Mouse (Mus musculus): ENCODE results near the gene Echs1.

The Echs1 gene

DNA sequence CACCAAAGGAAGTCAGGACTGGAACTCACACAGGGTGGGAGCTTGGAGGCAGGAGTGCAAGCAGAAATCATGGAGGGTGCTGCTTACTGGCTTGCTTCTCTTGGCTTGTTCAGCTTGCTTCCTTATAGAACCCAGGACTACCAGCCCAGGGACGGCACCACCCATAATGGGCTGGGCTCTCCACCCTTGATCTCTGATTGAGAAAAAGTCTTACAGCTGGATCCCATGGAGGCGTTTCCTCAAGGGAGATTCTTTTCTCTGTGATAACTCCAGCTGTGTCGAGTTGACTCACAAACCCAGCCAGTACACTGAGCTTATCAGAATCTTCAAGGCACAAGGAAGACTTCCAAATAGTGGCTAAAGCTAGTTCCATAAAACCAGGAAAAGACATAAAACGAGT is 6.5 kb upstream of the Echs1 start:
- in situ Hi-C loops (cut with MboI; ENCODE audit: low pct_unique_long_range_greater_than_20kb in 1 of 2, low sequenced_read_pairs in 2 of 2, unreplicated experiment in 1 of 2): no loop called here

DNA sequence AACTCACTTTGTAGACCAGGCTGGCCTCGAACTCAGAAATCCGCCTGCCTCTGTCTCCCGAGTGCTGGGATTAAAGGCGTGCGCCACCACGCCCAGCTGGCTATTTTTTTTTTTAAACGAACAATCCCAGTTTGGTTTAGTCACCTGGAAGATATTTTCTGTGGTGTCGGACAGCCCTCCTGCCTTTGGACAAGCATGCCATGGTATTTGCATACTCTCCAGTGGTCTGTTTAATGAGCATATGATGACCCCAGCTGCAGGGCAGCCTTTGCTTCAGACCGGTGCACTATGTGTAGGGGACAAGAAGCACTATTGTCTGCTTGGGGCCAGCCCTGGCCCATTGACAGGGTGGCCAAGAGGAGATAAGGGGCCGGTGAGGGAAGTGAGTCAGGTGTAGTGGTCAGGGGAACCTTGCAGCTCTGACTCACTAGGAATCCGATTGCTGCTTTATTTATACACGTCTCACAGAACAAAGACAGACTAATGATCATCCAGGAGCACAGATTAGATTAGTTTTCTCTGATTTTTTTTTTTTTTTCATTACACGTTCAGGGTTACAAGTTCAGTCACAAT is 5.1 kb upstream of the Echs1 start:
- in situ Hi-C loops (cut with MboI; ENCODE audit: low pct_unique_long_range_greater_than_20kb in 1 of 2, low sequenced_read_pairs in 2 of 2, unreplicated experiment in 1 of 2): no loop called here

DNA sequence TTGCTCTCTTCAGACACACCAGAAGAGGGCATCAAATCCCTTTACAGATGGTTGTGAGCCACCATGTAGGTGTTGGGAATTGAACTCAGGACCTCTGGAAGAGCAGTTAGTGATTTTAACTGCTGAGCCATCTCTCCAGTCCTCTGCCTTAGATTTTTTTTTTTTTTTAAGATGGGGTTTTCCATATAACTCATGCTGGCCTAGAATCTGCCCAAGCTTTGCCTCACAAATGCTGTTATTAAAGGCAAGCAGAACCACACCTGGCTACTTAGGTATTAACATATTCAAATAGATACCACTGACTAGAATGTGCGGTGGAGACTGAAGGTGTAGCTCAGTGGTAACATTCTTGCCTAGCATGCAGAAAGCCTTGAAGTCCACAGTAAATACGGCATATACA is 4.2 kb upstream of the Echs1 start:
- in situ Hi-C loops (cut with MboI; ENCODE audit: low pct_unique_long_range_greater_than_20kb in 1 of 2, low sequenced_read_pairs in 2 of 2, unreplicated experiment in 1 of 2): no loop called here

DNA sequence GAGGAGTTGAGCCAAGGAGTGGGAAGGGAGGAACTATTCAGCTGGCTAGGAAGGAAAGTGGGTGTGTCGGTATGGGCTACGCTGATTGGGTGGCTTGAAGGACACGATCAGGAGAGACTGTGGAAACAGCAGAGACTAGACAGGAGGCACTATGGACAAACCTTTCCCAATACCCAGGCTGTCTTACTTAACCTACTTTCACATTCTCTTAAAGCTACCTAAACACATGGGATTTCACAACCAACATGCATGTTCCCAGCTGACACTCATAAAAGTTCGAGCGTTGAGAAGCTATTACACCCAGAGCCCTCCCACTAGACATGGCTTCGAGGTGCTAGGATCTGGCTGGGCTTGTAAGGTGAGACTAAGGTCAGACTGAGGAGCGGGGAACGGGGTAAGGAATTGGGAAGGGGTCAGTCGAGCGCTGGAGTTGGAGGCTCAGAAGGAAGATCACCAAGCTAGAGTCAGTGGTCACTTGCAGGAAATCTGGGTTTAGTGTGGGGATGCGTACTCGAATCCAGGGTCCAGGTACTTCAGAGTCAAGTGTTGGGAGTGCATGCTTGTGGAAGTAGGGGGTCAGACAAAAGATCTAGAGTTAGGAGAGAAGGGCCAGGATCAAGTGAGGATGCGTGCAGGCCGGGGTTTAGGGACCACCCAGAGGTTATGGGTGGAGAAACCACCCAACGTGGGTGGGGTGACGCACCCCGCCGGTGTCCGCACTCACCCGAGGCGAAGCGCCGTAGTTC is 520 bp downstream of the Echs1 start, which contains the start of gene Paox:
Gene Paox, plus strand, starts transcription at position 217 of the 746 bp plus-strand sequence.
- in situ Hi-C loops (cut with MboI; ENCODE audit: low pct_unique_long_range_greater_than_20kb in 1 of 2, low sequenced_read_pairs in 2 of 2, unreplicated experiment in 1 of 2): no loop called here

DNA sequence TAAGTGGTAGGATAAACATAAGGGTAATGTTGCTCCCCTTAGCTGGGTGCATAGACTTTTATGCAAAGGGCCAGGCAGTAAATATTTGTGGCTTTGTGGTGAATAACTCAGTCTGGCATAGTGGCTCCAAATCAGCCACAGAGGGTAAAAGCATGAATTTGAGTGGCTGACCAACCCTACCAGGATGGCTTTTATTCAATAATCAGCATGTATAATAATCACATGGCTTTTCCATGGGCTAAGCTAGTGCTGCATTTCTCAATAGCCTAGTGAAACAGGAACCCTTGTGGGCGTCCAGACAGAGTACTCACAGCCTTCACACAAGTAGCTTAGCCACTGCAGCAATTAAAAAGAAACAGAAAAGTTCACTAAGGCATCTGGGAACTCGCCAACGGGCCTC is 4.3 kb downstream of the Echs1 start:
- in situ Hi-C loops (cut with MboI; ENCODE audit: low pct_unique_long_range_greater_than_20kb in 1 of 2, low sequenced_read_pairs in 2 of 2, unreplicated experiment in 1 of 2): no loop called here

DNA sequence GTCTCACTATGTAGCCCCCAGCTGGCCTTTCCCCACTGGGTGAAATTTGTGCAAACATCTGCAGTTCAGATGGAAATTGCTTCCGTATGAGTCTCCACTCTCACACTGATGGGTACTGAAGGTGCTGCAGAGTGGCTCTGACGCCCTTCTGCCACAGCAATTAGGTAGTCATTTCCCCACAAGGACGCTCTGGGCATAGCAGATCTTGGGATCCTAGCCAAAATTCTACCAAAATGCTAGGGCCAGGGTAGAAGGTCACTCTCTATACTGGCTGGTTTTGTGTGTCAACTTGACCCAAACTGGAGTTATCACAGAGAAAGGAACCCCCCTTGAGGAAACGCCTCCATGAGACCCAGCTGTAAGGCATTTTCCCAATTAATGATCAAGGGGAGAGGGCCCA is 12.3 kb downstream of the Echs1 start:
- in situ Hi-C loops (cut with MboI; ENCODE audit: low pct_unique_long_range_greater_than_20kb in 1 of 2, low sequenced_read_pairs in 2 of 2, unreplicated experiment in 1 of 2): no loop called here

DNA sequence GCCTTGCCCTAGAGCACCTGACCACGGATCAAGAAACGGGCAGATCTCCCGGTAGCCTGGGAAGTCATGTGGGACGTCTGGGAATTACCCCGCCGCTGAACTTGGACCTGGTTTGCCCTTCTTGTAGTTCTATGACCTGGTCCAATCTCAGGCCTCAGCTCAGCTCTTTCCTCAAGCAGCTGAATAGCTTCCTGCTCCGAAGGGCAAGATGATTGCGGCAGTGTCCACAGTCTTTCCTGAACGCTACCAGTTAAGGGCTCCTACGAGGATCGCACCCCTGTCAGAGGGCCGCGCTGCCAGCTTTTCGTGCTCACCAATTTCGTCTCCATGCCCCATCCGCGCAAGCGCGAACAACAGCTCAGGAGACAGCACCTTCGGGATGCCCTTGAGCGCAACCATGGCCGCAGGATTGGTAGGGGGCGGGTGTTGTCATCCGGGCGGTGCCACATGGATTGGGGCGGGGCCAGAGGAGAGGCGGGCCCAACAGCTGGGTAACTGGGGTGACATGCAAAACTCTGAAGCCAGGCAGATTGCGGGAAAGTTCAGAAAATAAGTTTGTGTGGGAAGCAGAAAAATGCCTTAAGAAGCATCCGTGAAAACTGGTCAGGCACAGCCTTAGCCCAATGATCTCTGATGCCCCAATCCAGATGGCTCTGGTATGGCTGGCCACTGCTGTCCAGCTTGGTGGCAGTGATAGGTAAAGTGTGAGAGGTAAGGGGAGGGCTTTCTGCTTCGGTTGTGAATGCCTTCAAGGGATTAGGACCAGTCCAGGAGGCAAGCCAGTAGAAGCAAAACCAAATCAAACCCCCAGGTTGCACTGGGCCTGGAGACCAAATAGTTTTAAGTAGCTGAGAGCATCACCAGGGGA is 14.0 kb downstream of the Echs1 start, which contains the start of gene Fuom:
Gene Fuom, minus strand, starts transcription at position 449 of the 868 bp plus-strand sequence.
- in situ Hi-C loops (cut with MboI; ENCODE audit: low pct_unique_long_range_greater_than_20kb in 1 of 2, low sequenced_read_pairs in 2 of 2, unreplicated experiment in 1 of 2): no loop called here

DNA sequence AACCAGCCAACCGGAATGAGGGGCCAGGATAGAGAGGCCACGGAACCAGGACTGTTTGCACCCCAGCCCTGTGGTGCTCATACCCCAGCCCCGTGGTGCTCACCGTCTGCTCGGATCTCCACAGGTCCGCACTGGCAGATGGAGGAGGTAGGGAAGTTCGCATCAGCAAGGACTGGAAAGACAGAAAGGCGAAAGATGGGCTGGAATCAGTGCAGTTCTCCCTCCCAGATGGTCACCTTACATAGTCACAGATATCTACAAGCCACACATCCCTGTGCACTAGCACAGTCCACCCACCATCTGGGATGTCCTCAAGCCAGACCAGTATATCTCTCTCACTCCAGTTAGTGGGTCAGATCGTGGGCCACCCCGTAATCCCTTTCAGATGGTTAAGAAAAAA is 14.8 kb downstream of the Echs1 start:
- in situ Hi-C loops (cut with MboI; ENCODE audit: low pct_unique_long_range_greater_than_20kb in 1 of 2, low sequenced_read_pairs in 2 of 2, unreplicated experiment in 1 of 2): no loop called here

DNA sequence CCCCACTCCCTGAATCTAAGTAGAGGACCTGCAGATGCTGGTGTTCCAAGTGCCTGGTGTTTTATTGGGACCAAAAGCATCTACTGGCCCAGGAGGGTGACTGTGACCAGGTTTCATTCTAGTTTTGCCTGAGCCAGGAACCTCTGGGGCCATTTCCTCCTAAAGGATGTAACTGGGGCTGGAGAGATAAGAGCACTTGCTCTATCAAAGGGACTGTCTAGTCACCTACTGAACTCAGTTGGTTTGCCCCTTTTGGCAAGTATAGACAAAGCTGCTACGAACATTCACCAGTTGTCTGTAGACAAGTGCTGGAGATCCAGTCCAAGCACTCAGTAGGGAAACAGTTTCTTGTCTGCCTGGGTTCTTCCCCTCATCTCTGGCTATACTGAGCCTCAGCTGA is 17.8 kb downstream of the Echs1 start:
- in situ Hi-C loops (cut with MboI; ENCODE audit: low pct_unique_long_range_greater_than_20kb in 1 of 2, low sequenced_read_pairs in 2 of 2, unreplicated experiment in 1 of 2): no loop called here

DNA sequence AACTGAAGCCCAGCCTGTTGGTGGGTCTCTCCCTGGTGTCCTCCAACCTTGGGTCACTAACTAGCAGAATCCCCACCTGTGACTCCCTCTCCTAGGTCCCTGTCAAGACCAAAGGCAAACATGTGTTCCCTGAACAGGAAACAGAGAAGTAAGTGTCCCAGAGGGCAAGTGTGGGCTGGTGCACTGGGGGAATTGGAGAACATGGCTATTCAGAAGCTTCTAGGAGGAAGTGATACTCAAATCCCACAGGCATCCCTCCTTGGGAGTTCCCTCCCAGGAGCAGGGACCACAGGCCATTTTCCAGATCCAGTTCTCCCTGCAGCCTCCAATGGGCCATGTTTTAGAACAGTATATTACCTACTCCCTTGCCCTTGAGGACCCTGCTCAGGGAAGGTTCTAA is 20.2 kb downstream of the Echs1 start:
- in situ Hi-C loops (cut with MboI; ENCODE audit: low pct_unique_long_range_greater_than_20kb in 1 of 2, low sequenced_read_pairs in 2 of 2, unreplicated experiment in 1 of 2): no loop called here

DNA sequence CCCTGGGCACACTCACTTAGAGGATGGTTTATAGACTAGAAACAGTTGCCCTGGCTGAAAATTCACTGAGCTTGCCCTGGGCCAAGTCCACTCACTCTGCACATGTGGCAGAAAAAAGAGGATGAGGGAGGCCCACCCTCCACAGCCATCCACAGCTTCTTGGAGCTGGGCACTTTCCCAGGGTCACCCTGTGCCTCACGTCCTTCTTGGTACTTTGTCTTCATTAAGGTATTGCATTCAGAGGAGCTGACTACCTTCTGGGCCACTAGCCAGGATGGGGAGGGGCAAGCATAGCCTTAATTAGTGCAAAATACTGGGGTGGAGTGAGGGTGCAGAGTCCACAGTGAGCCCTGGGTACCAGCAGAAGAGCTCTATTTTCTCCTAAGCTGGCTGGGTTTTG is 20.7 kb downstream of the Echs1 start:
- in situ Hi-C loops (cut with MboI; ENCODE audit: low pct_unique_long_range_greater_than_20kb in 1 of 2, low sequenced_read_pairs in 2 of 2, unreplicated experiment in 1 of 2): no loop called here

DNA sequence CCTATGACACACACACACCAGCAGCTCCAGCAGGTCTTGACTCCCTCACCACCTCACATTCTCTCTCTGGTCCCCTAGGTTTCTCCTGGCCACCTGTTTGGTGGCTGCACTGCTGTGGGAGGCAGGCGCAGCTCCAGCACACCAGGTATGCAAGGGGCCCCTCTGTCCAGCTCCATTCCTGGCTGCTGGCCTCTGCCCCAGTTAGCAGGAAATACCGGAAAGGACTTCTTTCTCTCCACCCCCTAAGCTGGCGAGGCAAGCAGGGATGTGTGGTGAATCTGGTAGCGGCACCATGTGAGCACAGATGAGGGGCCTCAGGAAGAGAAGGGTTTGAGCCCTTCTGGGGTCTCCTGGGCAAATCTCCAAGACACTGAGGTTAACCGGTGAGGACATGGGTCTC is 21.3 kb downstream of the Echs1 start:
- in situ Hi-C loops (cut with MboI; ENCODE audit: low pct_unique_long_range_greater_than_20kb in 1 of 2, low sequenced_read_pairs in 2 of 2, unreplicated experiment in 1 of 2): no loop called here

DNA sequence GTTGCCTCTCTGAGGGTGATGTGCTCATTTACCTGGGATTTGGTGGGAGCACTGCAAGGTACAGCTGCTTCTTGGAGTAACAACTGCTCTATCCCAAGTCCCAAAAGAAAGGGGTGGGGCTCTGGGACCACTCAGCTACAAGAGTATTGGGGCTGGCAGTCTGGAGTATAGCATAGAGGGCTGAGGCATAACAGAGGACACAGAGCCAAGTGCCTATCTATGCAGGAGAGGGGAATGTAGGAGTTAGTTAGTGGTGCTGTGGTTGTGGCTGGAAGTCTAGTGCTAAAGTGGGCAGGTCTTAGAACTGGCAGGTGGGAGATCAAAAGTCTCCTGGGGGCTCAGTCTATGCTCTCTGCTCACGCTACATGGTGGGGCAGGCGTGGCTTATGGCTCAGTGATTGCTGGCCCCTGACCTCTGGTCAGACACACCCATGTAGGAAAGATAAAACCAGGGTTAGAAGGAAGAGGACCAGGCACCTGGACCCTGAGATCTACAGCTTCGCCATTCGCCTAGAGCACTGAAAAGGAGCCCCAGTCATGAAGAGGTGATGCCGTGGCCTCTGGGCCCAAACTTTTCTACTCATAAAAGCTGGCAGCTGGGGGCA is 23.2 kb downstream of the Echs1 start, which contains the start of gene Prap1:
Gene Prap1, plus strand, starts transcription at position 472 of the 605 bp plus-strand sequence.
- in situ Hi-C loops (cut with MboI; ENCODE audit: low pct_unique_long_range_greater_than_20kb in 1 of 2, low sequenced_read_pairs in 2 of 2, unreplicated experiment in 1 of 2): no loop called here

DNA sequence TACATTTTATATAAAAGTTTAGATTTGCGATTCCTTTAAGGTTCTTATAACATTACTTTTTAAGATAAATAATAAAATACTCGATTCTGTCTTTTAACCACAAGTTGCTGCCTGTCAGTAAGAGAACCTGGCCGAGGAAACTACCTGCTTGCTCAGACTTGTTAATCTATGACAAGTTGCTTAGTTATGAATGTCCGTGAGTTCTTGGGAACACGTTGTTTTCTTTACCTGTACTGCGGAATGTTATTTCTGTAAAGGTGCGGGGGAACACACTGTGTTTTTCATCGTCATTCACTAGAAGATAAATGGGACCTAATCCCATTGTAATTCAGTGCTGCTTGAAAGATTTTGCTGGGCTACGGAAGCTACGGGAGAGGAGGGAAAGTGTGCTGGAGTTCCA is 25.7 kb downstream of the Echs1 start:
- in situ Hi-C loops (cut with MboI; ENCODE audit: low pct_unique_long_range_greater_than_20kb in 1 of 2, low sequenced_read_pairs in 2 of 2, unreplicated experiment in 1 of 2): no loop called here

DNA sequence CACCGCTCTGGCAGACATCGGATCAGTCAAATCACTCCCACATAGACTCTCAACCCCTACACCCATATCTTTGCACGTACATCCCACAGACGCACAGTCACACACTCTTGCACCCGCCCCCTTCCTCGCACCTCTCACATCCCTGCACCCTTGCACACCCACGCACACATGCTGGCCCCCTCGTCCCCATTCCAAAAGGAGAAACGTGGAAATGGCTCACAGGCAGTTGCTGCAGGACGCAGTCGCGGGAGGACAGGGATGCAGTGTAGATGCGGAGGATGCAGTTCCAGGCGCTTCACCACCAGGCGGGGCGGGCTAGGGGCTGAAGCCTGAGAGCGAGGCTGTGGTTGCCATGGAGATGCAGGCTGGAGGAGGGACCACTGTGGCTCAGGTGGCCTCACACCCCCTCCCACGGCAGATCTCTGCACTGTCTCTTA is 34.0 kb downstream of the Echs1 start, which contains the start of gene Caly:
Gene Caly, minus strand, starts transcription at position 307 of the 437 bp plus-strand sequence.
- in situ Hi-C loops (cut with MboI; ENCODE audit: low pct_unique_long_range_greater_than_20kb in 1 of 2, low sequenced_read_pairs in 2 of 2, unreplicated experiment in 1 of 2): no loop called here

DNA sequence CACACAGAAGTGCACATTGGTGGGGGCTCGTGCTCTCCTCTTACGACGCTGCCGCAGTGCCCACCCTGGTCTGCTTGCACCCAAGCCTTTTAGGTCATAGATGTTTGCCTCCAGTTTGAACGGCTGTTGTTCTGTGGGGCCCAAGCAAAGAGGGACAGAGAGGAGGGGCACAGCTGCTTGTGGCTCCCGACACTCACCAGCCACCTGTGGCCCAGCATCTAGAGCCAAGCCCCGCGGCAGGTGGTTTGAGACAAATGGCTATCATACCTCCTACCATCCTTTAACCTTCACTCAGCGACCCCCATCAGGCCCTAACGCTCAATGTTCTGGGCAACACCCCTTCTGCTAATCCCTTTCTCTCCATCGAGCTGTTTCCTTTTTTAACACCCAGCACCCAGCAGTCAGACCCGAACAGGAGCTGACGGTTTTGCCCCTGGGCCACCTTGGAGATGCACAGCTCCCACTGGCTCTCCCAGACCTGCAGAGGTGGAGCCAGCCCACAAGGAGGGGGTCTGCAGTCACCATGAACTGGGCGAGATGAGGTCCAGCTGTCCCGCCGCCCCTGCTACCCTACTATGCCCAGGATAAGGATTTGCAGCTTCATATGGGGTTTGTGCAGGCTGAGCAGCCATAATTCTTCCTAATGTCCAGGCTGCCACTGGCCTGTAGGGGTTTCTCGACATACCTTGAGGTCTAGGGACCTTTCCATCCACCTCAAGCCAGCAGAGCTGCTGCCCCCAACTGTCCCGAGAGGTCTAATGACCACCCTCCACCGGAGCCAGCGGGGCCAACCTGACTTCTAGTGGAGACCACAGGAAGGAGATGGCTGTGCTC is 34.7 kb downstream of the Echs1 start:
- in situ Hi-C loops (cut with MboI; ENCODE audit: low pct_unique_long_range_greater_than_20kb in 1 of 2, low sequenced_read_pairs in 2 of 2, unreplicated experiment in 1 of 2): no loop called here

DNA sequence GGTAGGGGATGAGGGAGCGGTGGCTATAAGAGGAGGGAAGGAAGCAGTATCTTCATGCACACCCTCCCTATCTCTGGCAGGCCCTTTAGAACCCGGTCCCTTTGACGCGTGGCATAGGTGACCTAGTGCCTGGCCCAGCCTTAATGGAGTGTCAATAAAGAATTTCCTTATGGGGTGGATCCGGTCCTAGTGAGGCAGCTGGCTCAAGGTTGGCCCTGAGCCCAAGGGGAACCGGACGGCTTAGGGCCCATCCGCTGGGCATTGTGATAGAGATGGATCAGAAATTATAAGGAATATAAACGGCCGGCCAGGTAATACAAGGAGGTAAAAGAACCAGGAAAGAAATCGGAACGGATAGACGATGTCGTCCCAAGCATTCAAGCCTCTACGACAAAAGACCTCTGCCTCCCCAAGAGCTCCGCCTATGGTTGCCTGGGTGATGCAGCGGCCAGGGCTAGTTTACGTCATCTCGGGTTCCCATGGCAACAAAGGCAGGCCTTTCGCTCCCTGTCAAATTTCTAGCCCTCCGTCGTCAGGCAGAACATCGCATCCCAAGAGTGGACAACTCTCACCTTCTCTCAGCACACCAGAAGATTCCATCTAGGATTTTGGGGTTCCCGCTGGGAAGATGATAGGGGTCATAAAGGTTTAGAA is 35.6 kb downstream of the Echs1 start:
- in situ Hi-C loops (cut with MboI; ENCODE audit: low pct_unique_long_range_greater_than_20kb in 1 of 2, low sequenced_read_pairs in 2 of 2, unreplicated experiment in 1 of 2): no loop called here

DNA sequence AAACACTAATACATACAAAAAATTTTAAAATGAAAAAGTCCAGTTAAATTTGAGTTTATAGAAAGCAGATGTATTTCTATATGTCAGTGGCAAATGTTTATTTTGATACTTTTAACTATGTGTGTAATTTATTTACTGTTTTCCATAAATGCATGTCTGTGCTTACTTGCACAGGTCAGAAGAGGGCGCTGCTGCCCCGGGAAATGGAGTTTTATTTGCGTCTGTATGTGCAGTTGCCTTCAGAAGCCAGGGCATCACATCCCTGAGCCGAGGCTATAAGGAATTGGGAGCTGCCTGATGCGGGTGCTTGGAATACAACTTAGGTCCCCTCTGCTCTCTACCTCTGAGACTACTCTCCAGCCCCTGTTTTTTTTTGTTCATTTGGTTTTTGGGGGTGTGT is 37.6 kb downstream of the Echs1 start:
- in situ Hi-C loops (cut with MboI; ENCODE audit: low pct_unique_long_range_greater_than_20kb in 1 of 2, low sequenced_read_pairs in 2 of 2, unreplicated experiment in 1 of 2): no loop called here
